Mouse (Mus musculus): ENCODE results near the gene Etnk2.

Gene Etnk2

GRCm38 (mm10) chr1:133382552-133383155 is 19.3 kb downstream of the Etnk2 start:
- WGBS, result 59% methylated on average over 12 of the region's 12 CpGs

- WGBS, result 93% methylated on average over 14 of the region's 14 CpGs
These were observed 19.9 kb downstream of the Etnk2 start for GRCm38 (mm10) chr1:133383157-133383783.

GRCm38 (mm10) chr1:133385506-133385905 is 22.1 kb downstream of the Etnk2 start:
- WGBS, result 48% methylated on average over 9 of the region's 9 CpGs

GRCm38 (mm10) chr1:133386209-133386608 is 22.8 kb downstream of the Etnk2 start:
- 68% methylated on average over 11 of the region's 11 CpGs for WGBS

- WGBS, result 63% methylated on average over 19 of the region's 19 CpGs
These were observed 24.3 kb downstream of the Etnk2 start for GRCm38 (mm10) chr1:133387539-133388268.

- WGBS, result 44% methylated on average over 4 of the region's 4 CpGs
These were observed 31.3 kb downstream of the Etnk2 start for GRCm38 (mm10) chr1:133394702-133395101.

DNA sequence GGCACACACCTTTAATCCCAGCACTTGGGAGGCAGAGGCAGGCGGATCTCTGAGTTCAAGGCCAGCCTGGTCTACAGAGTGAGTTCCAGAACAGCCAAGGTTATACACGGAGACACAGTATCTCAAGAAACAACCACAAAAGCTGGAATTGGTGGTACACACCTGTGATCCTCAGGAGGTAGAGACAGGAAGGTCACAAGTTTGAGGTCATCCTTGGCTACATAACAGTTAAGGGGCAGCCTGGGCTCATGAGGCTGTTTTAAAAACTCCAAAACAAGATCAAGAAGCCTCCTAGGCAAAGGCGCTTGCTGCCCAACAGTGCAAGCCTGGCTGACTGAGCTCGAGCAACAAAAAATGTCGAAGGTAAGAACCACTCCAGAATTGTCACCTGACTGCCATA is 33.3 kb downstream of the Etnk2 start:
- WGBS, result 96% methylated on average over 5 of the region's 5 CpGs

DNA sequence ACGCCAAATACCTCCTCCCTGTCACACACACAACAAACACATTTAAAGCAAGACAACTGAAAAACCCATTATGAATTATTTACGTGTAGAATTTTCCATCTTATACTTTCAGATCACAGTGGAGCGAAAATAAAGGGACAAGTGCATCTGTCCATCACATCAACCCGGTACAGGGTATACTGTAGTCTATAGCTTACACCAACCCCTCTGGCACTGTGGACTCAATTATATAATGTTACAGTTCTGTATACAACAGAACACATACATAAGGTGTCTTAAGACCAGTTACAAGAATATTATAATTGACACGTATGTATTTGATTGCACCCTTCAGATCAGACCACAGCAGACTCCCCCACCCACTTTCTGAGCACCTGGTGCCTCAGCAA is 33.7 kb downstream of the Etnk2 start:
- WGBS, result 84% methylated on average over 5 of the region's 5 CpGs

- 42% methylated on average over 17 of the region's 17 CpGs for WGBS
These were observed 34.3 kb downstream of the Etnk2 start for GRCm38 (mm10) chr1:133397483-133398237.

- 73% methylated on average over 13 of the region's 13 CpGs for WGBS
These were observed 36.8 kb downstream of the Etnk2 start for GRCm38 (mm10) chr1:133400014-133400725.

- 90% methylated on average over 4 of the region's 4 CpGs for WGBS
These were observed 40.6 kb downstream of the Etnk2 start for GRCm38 (mm10) chr1:133404005-133404404.

DNA sequence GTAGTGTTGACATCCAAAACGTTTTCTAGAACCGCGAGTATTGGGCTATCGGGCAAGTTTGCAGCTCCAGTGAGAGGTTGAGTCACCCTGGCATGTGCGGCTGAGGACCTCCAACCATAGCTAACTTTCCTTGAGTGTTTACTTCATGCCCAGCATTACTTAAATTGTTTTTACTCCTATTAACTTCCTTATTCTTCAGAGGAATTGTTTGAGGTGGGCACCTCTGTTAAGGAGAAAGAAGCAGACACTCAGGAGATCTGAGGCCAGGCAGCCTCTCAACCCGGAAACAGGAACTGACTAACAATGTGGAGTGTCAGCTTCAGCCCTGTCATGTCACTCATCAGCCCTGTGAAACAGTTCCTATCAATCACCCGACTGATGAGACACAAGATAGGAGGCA is 43.2 kb downstream of the Etnk2 start:
- WGBS, result 80% methylated on average over 7 of the region's 7 CpGs

DNA sequence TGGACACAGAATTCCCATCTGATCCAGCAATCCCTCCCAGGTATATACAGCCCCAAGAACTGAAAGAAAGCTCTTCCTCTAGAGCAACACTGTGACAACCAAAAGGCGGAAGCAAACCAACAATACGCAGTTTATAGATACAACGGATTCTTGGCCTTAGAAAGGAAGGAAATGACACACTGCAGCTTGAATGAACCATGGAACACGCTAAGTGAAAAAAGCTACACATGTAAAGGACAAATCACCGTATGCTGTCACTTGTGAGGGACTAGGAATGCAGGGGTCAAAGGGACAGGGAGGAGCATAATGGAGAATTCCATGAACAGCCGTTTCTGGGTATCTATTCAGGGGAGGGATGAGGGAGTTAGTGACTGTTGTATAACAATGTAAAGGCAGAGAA is 44.1 kb downstream of the Etnk2 start:
- 81% methylated on average over 6 of the region's 6 CpGs for WGBS

DNA sequence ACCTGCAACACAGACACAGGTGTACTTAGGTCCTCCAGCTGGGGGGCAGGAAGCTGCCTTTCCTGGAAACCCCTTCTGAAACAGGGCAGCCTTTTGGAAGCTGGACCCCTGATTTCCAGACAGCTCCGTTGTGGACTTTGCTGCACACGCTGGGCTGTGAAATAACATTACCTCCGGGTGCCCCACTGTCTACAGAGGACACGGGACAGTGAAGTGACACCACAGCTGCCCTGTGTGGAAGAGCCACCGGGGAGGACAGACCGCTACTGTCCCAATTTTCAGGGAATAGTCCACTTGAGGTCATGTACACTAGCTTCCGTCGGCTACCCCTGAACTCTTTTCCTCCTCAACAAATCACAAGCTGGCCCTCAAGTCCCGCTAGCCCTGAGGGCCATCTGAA is 44.9 kb downstream of the Etnk2 start:
- WGBS, result 80% methylated on average over 9 of the region's 9 CpGs

DNA sequence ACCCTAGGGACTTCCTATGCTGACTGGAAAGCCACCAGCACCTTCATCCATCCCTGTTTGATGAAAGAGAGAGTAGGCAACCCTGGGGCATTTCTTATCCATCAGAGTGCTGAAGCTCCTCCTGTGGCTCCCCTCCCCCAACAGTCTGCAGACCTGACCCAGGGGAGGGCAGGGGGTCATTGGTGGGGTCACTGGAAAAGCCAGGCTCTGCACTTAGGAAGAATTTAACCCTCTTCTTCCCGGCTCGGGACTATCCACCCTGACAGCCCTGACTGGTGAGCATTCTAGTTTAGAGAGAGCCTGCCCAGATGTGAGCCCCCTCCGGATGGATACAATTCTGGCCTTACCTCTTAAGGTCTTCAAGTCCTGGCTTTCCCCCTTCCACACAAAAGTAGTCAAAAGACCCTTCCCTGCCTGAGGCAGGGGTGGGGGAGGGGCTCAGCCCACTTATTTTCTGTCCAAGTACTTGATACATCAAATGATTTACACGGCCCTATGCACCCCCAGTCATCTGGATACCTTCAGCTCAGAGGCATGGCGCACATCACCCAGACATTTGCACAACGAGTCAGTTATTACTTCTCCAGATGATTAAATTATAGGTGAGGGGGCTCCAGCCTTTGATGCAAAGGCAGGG is 45.6 kb downstream of the Etnk2 start:
- WGBS, result 49% methylated on average over 6 of the region's 6 CpGs

GRCm38 (mm10) chr1:133409786-133410185 is 46.4 kb downstream of the Etnk2 start:
- 89% methylated on average over 9 of the region's 9 CpGs for WGBS

- WGBS, result 70% methylated on average over 8 of the region's 8 CpGs
These were observed 48.3 kb downstream of the Etnk2 start for GRCm38 (mm10) chr1:133411506-133412147.

GRCm38 (mm10) chr1:133412941-133413340 is 49.6 kb downstream of the Etnk2 start:
- 75% methylated on average over 9 of the region's 9 CpGs for WGBS

- 72% methylated on average over 7 of the region's 7 CpGs for WGBS
These were observed 51.7 kb downstream of the Etnk2 start for GRCm38 (mm10) chr1:133415086-133415485.

- WGBS, result 78% methylated on average over 6 of the region's 6 CpGs
These were observed 52.1 kb downstream of the Etnk2 start for GRCm38 (mm10) chr1:133415505-133415904.

DNA sequence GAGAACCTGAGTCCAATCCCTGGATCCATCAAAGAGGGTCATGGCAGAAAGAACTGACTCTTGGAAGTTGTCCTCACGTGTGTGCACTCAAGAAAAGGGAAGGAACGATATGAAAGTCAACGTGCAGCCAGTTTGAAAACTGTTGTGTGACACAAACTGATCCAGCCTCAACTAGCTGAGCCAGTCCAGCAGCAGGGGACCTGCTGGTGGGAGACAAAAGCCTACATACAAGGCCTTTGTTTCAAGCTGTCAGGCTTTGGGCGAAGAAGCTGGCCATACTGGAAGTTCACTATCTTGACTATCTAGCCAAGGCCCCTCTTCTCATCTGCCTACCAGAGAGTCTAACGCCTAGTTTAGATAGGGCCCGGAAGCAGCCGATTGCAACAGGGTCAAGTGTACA is 53.1 kb downstream of the Etnk2 start:
- whole genome bisulfite sequencing, result 86% methylated on average over 7 of the region's 7 CpGs

Measured in cerebral cortex, adult 2 months (tissue).